Mouse (Mus musculus): ENCODE results near the gene Plekhg6. TPM values are rescaled to one million over a fixed set of nuclear protein-coding genes. Genes with fewer than 3 reads are reported as not detected.

Plekhg6 gene
- polyA plus RNA-seq, 1 experiment: 66.6 TPM

DNA sequence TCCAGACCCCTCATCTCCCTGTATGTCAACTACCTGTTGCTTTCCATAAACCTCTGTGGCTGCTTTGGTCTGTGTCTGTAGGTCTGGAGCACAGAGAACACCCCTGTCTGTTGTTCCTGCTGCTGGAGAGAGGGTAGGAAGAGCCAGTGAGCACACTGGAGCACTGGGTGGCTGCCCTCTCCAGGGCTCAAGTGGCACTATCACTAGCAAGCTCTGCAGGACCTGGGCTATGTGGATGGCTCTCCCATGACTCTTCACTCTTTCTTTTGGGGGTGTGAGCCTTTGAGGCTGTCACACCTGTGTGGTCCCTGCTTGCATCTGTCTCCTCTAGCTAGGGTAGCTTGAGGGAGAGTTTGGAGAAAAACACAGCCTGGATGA, 60.7 kb downstream of the Plekhg6 start:
- H3K4me3 ChIP-seq (ENCODE audit: low read depth, low read length): no peak overlapping the region
- H3K27me3 ChIP-seq (ENCODE audit: control insufficient read depth, insufficient read depth, low read length): no peaks in the 10 kb centered on the region
- peaks cover 6% of the 10 kb centered on the region; the same call in 1 of the 2 replicates for H3K4me1 ChIP-seq (ENCODE audit: control insufficient read depth, insufficient read depth, insufficient read length, low read length)
- TF ChIP-seq POLR2A (IDR thresholded peaks at IDR 0.05; ENCODE audit: low read depth, low read length): no peak
- TF ChIP-seq CTCF (IDR thresholded peaks at IDR 0.05; ENCODE audit: extremely low read depth, insufficient read length, insufficient replicate concordance, low read depth, low read length): no peak
- H3K36me3 ChIP-seq (ENCODE audit: control insufficient read depth, insufficient read depth, low read length): no peaks in the 10 kb centered on the region
- H3K27ac ChIP-seq (ENCODE audit: insufficient read depth, low read depth, low read length): no peak overlapping the region

- Histone ChIP-seq H3K36me3 (ENCODE audit: control insufficient read depth, insufficient read depth, low read length) (no peaks in the 10 kb centered on the region), H3K27ac (ENCODE audit: insufficient read depth, low read depth, low read length) (peak overlapping the region; percentile 32; the same call in 1 of the 2 replicates), H3K27me3 (ENCODE audit: control insufficient read depth, insufficient read depth, low read length) (no peaks in the 10 kb centered on the region), H3K4me3 (ENCODE audit: low read depth, low read length) (no peak overlapping the region), H3K4me1 (ENCODE audit: control insufficient read depth, insufficient read depth, insufficient read length, low read length) (peaks cover 7% of the 10 kb centered on the region)
- WGBS: 79% methylated on average over 15 of the region's 15 CpGs
- TF ChIP-seq POLR2A (IDR thresholded peaks at IDR 0.05; ENCODE audit: low read depth, low read length): no peak
- TF ChIP-seq CTCF (IDR thresholded peaks at IDR 0.05; ENCODE audit: extremely low read depth, insufficient read length, insufficient replicate concordance, low read depth, low read length): no peak
Measured at GRCm38 (mm10) chr6:125318981-125319918, 61.3 kb downstream of the Plekhg6 start.

DNA sequence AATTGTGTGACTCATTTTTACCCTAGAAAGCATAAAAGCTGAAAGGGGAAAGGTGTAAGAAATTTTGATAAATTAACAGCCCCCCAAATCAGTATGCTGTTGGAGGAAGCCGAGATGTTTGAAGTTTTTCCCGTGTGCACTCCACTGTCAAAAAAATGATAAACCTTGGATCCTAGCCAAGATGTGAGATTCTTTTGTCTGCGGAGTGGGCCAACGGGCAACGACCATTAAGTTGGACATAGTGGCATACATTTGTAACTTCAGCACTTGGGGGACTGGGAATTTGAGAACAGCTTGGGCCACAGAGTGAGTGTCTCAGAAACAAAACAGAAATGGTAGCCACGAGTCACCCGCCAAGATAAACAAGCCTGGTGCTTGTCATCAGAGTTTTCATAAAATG, 63.5 kb downstream of the Plekhg6 start:
- 46% methylated on average over 7 of the region's 7 CpGs for WGBS
- peaks cover 3% of the 10 kb centered on the region for H3K36me3 ChIP-seq (ENCODE audit: control insufficient read depth, insufficient read depth, low read length)
- H3K4me1 ChIP-seq (ENCODE audit: control insufficient read depth, insufficient read depth, insufficient read length, low read length): peaks cover 17% of the 10 kb centered on the region
- no peaks in the 10 kb centered on the region for H3K27me3 ChIP-seq (ENCODE audit: control insufficient read depth, insufficient read depth, low read length)
- TF ChIP-seq CTCF (IDR thresholded peaks at IDR 0.05; ENCODE audit: extremely low read depth, insufficient read length, insufficient replicate concordance, low read depth, low read length): no peak
- no peak for TF ChIP-seq POLR2A (IDR thresholded peaks at IDR 0.05; ENCODE audit: low read depth, low read length)
- no peak overlapping the region for H3K4me3 ChIP-seq (ENCODE audit: low read depth, low read length)
- no peak overlapping the region for H3K27ac ChIP-seq (ENCODE audit: insufficient read depth, low read depth, low read length)

GRCm38 (mm10) chr6:125314746-125315145, 65.8 kb downstream of the Plekhg6 start:
- Histone ChIP-seq H3K27me3 (ENCODE audit: control insufficient read depth, insufficient read depth, low read length) (no peaks in the 10 kb centered on the region), H3K4me3 (ENCODE audit: low read depth, low read length) (no peak overlapping the region), H3K27ac (ENCODE audit: insufficient read depth, low read depth, low read length) (no peak overlapping the region), H3K36me3 (ENCODE audit: control insufficient read depth, insufficient read depth, low read length) (peaks cover 16% of the 10 kb centered on the region), H3K4me1 (ENCODE audit: control insufficient read depth, insufficient read depth, insufficient read length, low read length) (peaks cover 17% of the 10 kb centered on the region)
- TF ChIP-seq CTCF (IDR thresholded peaks at IDR 0.05; ENCODE audit: extremely low read depth, insufficient read length, insufficient replicate concordance, low read depth, low read length) (no peak), POLR2A (IDR thresholded peaks at IDR 0.05; ENCODE audit: low read depth, low read length) (no peak)
- WGBS: 75% methylated on average over 6 of the region's 6 CpGs

GRCm38 (mm10) chr6:125314231-125314563, 66.4 kb downstream of the Plekhg6 start:
- H3K4me3 ChIP-seq (ENCODE audit: low read depth, low read length): peak overlapping the region; percentile 87
- no peaks in the 10 kb centered on the region for H3K27me3 ChIP-seq (ENCODE audit: control insufficient read depth, insufficient read depth, low read length)
- WGBS: 65% methylated on average over 7 of the region's 7 CpGs
- no peak for TF ChIP-seq CTCF (IDR thresholded peaks at IDR 0.05; ENCODE audit: extremely low read depth, insufficient read length, insufficient replicate concordance, low read depth, low read length)
- TF ChIP-seq POLR2A (IDR thresholded peaks at IDR 0.05; ENCODE audit: low read depth, low read length): no peak
- peak overlapping the region; percentile 50 for H3K27ac ChIP-seq (ENCODE audit: insufficient read depth, low read depth, low read length)
- H3K4me1 ChIP-seq (ENCODE audit: control insufficient read depth, insufficient read depth, insufficient read length, low read length): peaks cover 17% of the 10 kb centered on the region
- H3K36me3 ChIP-seq (ENCODE audit: control insufficient read depth, insufficient read depth, low read length): peaks cover 22% of the 10 kb centered on the region

GRCm38 (mm10) chr6:125313546-125314230, 66.9 kb downstream of the Plekhg6 start, which contains the start of gene Ltbr:
Gene Ltbr (minus strand): TSS chr6:125313885.
- no peak for TF ChIP-seq CTCF (IDR thresholded peaks at IDR 0.05; ENCODE audit: extremely low read depth, insufficient read length, insufficient replicate concordance, low read depth, low read length)
- peak; percentile 77 for TF ChIP-seq POLR2A (IDR thresholded peaks at IDR 0.05; ENCODE audit: low read depth, low read length)
- peak within 1 kb of the TSS; percentile 78 for H3K27ac ChIP-seq (ENCODE audit: insufficient read depth, low read depth, low read length)
- H3K4me1 ChIP-seq (ENCODE audit: control insufficient read depth, insufficient read depth, insufficient read length, low read length): peaks cover 17% of the 10 kb centered on the region
- peak within 1 kb of the TSS; percentile 87 for H3K4me3 ChIP-seq (ENCODE audit: low read depth, low read length)
- no peaks in the 10 kb centered on the region for H3K27me3 ChIP-seq (ENCODE audit: control insufficient read depth, insufficient read depth, low read length)
- H3K36me3 ChIP-seq (ENCODE audit: control insufficient read depth, insufficient read depth, low read length): peaks cover 27% of the 10 kb centered on the region
- under 1% methylated on average over 45 of the region's 46 CpGs for WGBS

Other genes starting within 250 kb of the Plekhg6 start
- gene Nop2, start 248.9 kb downstream of the Plekhg6 start, polyA plus RNA-seq (2012; rRNA removed): 6.5 and 7.8 TPM in 2 replicates
- 7.0 and 13.0 TPM in 2 replicates for gene Iffo1, start 235.6 kb downstream of the Plekhg6 start, polyA plus RNA-seq (2012; rRNA removed)
- gene Gapdh, start 214.3 kb downstream of the Plekhg6 start, polyA plus RNA-seq (2012; rRNA removed): 2,785 and 3,321 TPM in 2 replicates
- gene Ncapd2, start 189.1 kb downstream of the Plekhg6 start, polyA plus RNA-seq (2012; rRNA removed): 24.3 and 53.4 TPM in 2 replicates
- 41.6 and 62.7 TPM in 2 replicates for gene Mrpl51, start 189.0 kb downstream of the Plekhg6 start, polyA plus RNA-seq (2012; rRNA removed)
- 5.0 and 7.7 TPM in 2 replicates for gene Vamp1, start 165.2 kb downstream of the Plekhg6 start, polyA plus RNA-seq (2012; rRNA removed)
- 25.3 and 45.1 TPM in 2 replicates for gene Tapbpl, start 148.9 kb downstream of the Plekhg6 start, polyA plus RNA-seq (2012; rRNA removed)
- 3.5 and 7.9 TPM in 2 replicates for gene Cd27, start 143.8 kb downstream of the Plekhg6 start, polyA plus RNA-seq (2012; rRNA removed)
- gene Tuba3a, start 94.8 kb downstream of the Plekhg6 start, polyA plus RNA-seq (2012; rRNA removed): not detected in 2 replicates
- 122 and 167 TPM in 2 replicates for gene Ltbr, start 66.9 kb downstream of the Plekhg6 start, polyA plus RNA-seq (2012; rRNA removed)
- gene Scnn1a, start 60.1 kb downstream of the Plekhg6 start, polyA plus RNA-seq (2012; rRNA removed): 11.7 and 11.9 TPM in 2 replicates
- gene Tnfrsf1a, start 31.4 kb downstream of the Plekhg6 start, polyA plus RNA-seq (2012; rRNA removed): 90.5 and 207 TPM in 2 replicates
- 46.5 and 53.3 TPM in 2 replicates for gene Cd9, start 114.0 kb upstream of the Plekhg6 start, polyA plus RNA-seq (2012; rRNA removed)
- 24.8 and 64.0 TPM in 2 replicates for gene Vwf, start 166.0 kb upstream of the Plekhg6 start, polyA plus RNA-seq (2012; rRNA removed)